Mouse (Mus musculus) bone marrow, adult 2 months (tissue): ENCODE measurements around the gene Wscd2. TPM values are rescaled to one million over a fixed set of nuclear protein-coding genes. Genes with fewer than 3 reads are reported as not detected.

Source experiments
- H3K27ac ChIP-seq: fragments of 200-500 bp; 2 replicates; pipeline ENCODE4 v1.5.1; 2012; ENCODE audit warnings: low read depth, mild to moderate bottlenecking, control low read depth, inconsistent platforms, low read length; ENCODE audit not compliant: control insufficient read depth, poor library complexity, insufficient read depth
- H3K4me1 ChIP-seq: fragments of 200-500 bp; 2 replicates; pipeline ENCODE4 v1.6.1; 2011; ENCODE audit warnings: low read length; ENCODE audit not compliant: control insufficient read depth, insufficient read depth
- H3K4me3 ChIP-seq: fragments of 200-500 bp; replicated peaks from 2 replicates; pipeline ENCODE3; 2011; ENCODE audit warnings: mild to moderate bottlenecking, low read depth, low read length, control low read depth; ENCODE audit not compliant: control insufficient read depth
- CTCF ChIP-seq: fragments of 200-500 bp; IDR thresholded peaks from 2 replicates; pipeline ENCODE4 v1.5.1; 2011; ENCODE audit warnings: low read length, control low read depth; ENCODE audit not compliant: control insufficient read depth, insufficient read depth
- POLR2A ChIP-seq: fragments of 200-500 bp; IDR thresholded peaks from 2 replicates; pipeline ENCODE4 v1.6.1; 2011; ENCODE audit warnings: low read depth, mild to moderate bottlenecking, control low read depth, low read length, borderline replicate concordance; ENCODE audit not compliant: control insufficient read depth
- WGBS: fragments of 180-500 bp; shearing (Covaris S2); methylation state at CpG from one replicate; pipeline ENCODE4 v1.1.7; 2018; 5-methylcytosine and 5-hydroxymethylcytosine counted together
- polyA plus RNA-seq: library from polyadenylated mRNA; stranded (reverse); fragments of >200 nt; gene quantifications from 2 replicates; pipeline ENCODE4 v1.2.4, GENCODE M21; 2011; ENCODE audit warnings: low replicate concordance; ENCODE audit not compliant: missing spikeins, insufficient read depth, insufficient read length

The Wscd2 gene
- polyA plus RNA-seq, 1 experiment, result 0.30 TPM

DNA sequence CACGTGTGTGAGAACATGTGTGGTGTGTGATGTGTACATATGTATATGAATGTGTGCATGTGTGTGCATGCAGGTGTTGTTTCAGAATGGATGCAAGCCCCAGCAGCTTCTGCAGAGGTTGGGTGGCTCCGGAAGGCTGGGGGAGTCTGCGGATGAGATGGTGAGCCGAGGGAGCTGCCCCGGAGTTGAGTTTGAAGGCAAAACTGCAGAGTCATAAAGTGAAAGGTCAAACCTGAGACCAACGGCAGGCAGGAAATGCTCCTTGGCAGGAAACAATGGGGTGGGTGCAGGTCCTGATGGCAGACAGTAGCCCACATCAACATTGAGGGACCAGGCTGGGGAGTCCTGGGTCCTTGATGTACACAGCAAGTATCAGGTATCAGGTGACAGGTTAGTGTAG, 15.9 kb downstream of the Wscd2 start:
- Histone ChIP-seq H3K4me1 (no peaks in the 10 kb centered on the region), H3K27ac (no peak overlapping the region), H3K4me3 (no peak overlapping the region)
- TF ChIP-seq CTCF (no peak), POLR2A (no peak)
- 13% methylated on average over 6 of the region's 6 CpGs for WGBS

DNA sequence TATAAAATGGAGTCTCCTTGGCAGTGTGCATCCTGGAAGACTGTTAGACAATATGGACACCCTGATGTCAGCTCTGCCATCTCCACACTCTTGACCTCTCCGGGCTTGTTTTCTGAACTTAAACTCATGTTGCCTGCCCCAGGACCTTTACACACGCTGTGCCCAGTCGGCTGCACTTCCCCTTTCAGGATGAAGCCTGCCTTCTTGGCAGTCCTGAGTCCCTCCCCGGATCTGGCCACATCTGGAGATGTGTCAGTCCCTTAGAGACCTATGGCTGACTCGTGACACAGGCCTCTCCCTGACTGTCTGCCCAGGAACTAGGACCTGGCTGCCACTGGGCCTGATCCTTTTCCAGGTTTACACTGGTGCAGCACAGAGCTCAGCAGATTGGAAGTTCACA, 16.6 kb downstream of the Wscd2 start:
- WGBS, result 55% methylated on average over 5 of the region's 5 CpGs
- TF ChIP-seq POLR2A (no peak), CTCF (no peak)

DNA sequence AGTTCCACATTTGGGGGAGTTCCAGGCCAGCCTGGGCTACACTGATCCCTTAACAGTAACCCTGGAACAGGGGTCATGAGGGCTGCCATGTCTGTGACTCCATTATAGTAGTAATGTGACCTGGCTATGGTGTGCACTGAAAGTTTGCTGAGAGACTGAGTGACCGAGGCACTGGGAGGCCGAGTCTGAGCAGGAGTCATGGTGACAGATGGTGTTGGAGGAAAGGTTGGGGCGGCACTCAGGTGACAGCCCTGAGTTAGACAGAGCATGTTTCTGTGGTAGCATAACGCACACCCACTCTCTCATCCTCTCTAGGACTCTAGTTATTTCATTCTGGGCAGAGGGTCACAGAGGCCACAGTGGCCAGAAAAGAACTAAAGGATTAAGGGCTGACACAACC, 19.0 kb downstream of the Wscd2 start:
- WGBS, result 79% methylated on average over 4 of the region's 4 CpGs
- TF ChIP-seq CTCF (no peak), POLR2A (no peak)
- H3K4me1 ChIP-seq, result no peaks in the 10 kb centered on the region
- H3K27ac ChIP-seq, result no peak overlapping the region; the same call in 1 of the 2 replicates
- H3K4me3 ChIP-seq, result no peak overlapping the region

More for the DNA sequence above, 16.6 kb downstream of the Wscd2 start:
- no peaks in the 10 kb centered on the region for H3K4me1 ChIP-seq
- no peak overlapping the region for H3K4me3 ChIP-seq
- no peak overlapping the region for H3K27ac ChIP-seq

DNA sequence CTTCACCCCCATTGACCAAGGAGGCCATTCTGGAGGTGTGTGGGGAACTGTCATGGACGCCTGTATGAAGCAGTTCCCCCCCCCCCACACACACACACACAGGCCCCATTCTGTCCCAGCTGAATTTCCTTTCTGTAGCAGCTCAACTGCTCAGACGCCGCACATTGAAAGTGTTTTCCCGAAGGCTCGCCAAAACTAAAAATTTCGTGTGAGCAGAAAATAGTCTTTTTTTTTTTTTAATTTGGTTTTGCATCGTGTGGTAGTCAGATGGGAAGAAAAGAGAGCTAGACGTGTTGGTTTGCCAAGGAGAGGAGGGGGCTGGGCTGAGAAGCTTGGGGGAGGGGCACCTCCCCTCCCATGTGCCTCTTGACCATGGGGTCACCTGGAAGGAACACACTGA, 23.5 kb downstream of the Wscd2 start:
- H3K27ac ChIP-seq, result no peak overlapping the region
- WGBS, result 78% methylated on average over 8 of the region's 8 CpGs
- no peak overlapping the region for H3K4me3 ChIP-seq
- TF ChIP-seq CTCF (no peak), POLR2A (no peak)
- H3K4me1 ChIP-seq, result no peaks in the 10 kb centered on the region

DNA sequence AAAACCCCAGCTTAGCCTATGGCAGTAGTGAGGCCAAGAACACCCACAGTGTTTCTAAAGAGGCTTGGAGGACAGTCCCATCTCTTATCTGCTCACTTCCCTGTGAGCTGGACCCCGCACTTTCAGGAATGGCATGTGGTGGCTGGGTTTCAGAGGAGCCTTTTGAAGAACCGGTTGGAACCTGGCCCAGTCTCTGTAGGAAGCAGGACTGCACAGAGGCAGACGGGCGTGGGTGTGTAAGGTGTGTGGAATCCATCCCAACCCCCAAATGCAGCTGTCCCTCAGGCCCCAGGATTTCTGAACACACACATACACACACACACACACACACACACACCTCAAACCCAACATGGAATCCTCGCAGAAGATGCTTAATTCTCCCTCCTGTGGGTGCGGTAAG, 23.9 kb downstream of the Wscd2 start:
- no peak overlapping the region for H3K4me3 ChIP-seq
- H3K27ac ChIP-seq, result no peak overlapping the region
- H3K4me1 ChIP-seq, result no peaks in the 10 kb centered on the region
- 77% methylated on average over 6 of the region's 6 CpGs for WGBS
- no peak for TF ChIP-seq POLR2A
- no peak for TF ChIP-seq CTCF

DNA sequence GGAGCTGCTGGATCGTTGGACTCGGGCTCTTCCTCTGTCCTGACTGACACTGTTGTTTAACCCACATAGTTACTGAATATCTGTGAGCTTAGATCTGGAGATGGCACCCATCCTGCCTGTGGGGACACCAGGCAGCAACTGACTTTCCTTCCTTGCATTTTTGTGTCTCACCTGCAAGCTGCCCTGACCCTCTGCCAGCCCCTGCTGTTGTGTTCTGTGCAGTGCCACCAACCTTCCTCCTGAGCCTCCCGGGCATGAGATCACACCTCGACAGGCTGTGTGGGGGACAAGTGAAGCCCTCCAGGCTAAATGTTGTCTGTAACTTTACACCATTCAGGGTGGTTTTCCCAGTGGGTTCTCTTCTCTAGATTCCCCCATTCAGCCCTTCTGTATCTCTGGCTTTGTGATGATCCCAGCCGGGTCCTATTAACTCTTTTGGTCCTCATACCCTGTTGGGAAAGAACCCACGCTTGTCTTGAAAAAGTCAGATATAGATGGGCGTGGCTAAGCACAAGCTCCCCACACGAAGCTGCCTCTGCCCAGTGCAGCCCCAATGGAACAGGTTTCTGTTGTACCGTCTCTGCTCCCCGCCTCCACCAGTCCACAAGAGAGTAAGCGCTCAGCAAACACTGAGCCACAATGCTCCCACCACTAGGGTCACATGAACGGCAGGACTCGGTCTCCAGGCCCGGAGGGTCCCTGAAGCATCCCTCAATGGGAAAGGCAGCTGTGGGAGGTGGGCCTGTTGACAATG, 26.2 kb downstream of the Wscd2 start:
- TF ChIP-seq POLR2A (no peak), CTCF (no peak)
- Histone ChIP-seq H3K4me1 (no peaks in the 10 kb centered on the region), H3K4me3 (no peak overlapping the region), H3K27ac (no peak overlapping the region)
- 58% methylated on average over 14 of the region's 14 CpGs for WGBS

DNA sequence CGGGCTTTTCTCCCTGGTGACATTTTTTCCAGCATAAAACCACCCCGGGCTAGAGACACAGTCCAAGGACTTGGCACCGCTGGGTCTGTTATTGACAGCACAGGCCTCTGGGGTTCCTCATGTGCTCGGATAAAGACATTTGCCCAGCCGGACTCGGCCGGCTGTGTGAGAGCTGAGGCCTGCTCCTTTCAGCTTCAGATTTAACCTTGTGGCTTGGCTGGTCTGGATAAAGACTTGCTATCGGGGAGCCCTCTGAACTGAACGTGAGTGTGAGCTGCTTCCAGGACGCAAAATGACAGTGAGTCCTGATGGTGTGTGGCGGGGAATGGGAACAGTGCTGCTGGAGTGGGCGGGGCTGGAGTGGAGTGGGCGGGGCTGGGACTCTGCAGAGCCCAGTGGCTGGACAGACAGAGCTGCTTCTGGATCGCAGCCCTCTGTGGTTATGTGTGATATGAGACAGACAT, 26.8 kb downstream of the Wscd2 start:
- H3K4me1 ChIP-seq, result no peaks in the 10 kb centered on the region
- H3K27ac ChIP-seq, result no peak overlapping the region
- no peak for TF ChIP-seq POLR2A
- TF ChIP-seq CTCF, result no peak
- no peak overlapping the region for H3K4me3 ChIP-seq
- 61% methylated on average over 14 of the region's 14 CpGs for WGBS

DNA sequence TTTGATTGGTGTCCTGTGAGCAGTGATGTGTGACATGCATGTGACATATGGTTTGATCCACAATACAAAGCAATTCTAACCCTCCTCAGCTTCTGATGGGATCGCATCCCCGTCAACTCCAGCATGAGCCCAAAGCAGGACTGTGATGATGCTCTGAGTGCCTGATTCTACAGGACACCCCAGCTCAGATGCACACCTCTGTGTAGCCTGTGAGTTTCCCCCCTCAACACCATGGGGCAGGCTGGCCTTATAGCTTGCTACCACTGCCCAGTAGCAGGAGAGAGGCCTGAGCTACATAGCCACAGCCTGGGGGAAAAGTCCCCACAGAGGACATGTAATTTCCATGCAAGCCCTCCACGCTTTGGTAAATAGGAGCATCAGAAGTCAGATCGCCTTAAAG, 27.3 kb downstream of the Wscd2 start:
- no peak for TF ChIP-seq POLR2A
- no peak for TF ChIP-seq CTCF
- H3K4me1 ChIP-seq, result no peaks in the 10 kb centered on the region
- no peak overlapping the region for H3K27ac ChIP-seq
- WGBS, result 86% methylated on average over 4 of the region's 4 CpGs
- no peak overlapping the region for H3K4me3 ChIP-seq
